Mouse (Mus musculus) ES-Bruce4 (cell line): Measurements from ENCODE around the gene Immp1l.

Experiments used
- CTCF ChIP-seq: IDR thresholded peaks from one replicate; pipeline ENCODE4 v1.8.1; 2011; ENCODE audit warnings: low read depth, low read length
- POLR2A ChIP-seq: IDR thresholded peaks from one replicate; pipeline ENCODE4 v1.8.1; 2011; ENCODE audit warnings: low read length; ENCODE audit not compliant: insufficient read depth

GRCm38 (mm10) chr2:106008415-106008814, 104.0 kb downstream of the Immp1l start:
- TF ChIP-seq POLR2A = no peak
- no peak for TF ChIP-seq CTCF
